Mouse (Mus musculus): Measurements from ENCODE around the gene Slf2.
A peak's percentile ranks its signal among the peaks of the same experiment; 100 is the strongest.

Slf2 gene

GRCm38 (mm10) chr19:44908836-44909460 is 22.0 kb upstream of the Slf2 start:
- no peak for DNase-seq (ENCODE audit: low spot score in 2 of 2)

GRCm38 (mm10) chr19:44914481-44915249 is 16.3 kb upstream of the Slf2 start:
- peak in 1 of 2 experiments; percentile 57 for DNase-seq (ENCODE audit: low spot score in 2 of 2)

GRCm38 (mm10) chr19:44918171-44918570 is 12.8 kb upstream of the Slf2 start:
- DNase-seq (ENCODE audit: low spot score in 2 of 2) = no peak

- DNase-seq (ENCODE audit: low spot score in 2 of 2) = no peak
Measured at GRCm38 (mm10) chr19:44921466-44922139, 9.3 kb upstream of the Slf2 start.

- DNase-seq (ENCODE audit: low spot score in 2 of 2) = no peak
Measured at GRCm38 (mm10) chr19:44922521-44922920, 8.4 kb upstream of the Slf2 start.

GRCm38 (mm10) chr19:44924699-44925098 is 6.3 kb upstream of the Slf2 start:
- no peak for DNase-seq (ENCODE audit: low spot score in 2 of 2)

GRCm38 (mm10) chr19:44926781-44927180 is 4.2 kb upstream of the Slf2 start:
- no peak for DNase-seq (ENCODE audit: low spot score in 2 of 2)

GRCm38 (mm10) chr19:44927250-44927649 is 3.7 kb upstream of the Slf2 start:
- DNase-seq (ENCODE audit: low spot score in 2 of 2) = no peak

- no peak for DNase-seq (ENCODE audit: low spot score in 2 of 2)
Measured at GRCm38 (mm10) chr19:44928185-44928584, 2.8 kb upstream of the Slf2 start.

- no peak for DNase-seq (ENCODE audit: low spot score in 2 of 2)
Measured at GRCm38 (mm10) chr19:44929251-44929650, 1.7 kb upstream of the Slf2 start.

GRCm38 (mm10) chr19:44929663-44930062 is 1.3 kb upstream of the Slf2 start:
- DNase-seq (ENCODE audit: low spot score in 2 of 2) = no peak

GRCm38 (mm10) chr19:44930122-44930521 is 829 bp upstream of the Slf2 start:
- DNase-seq (ENCODE audit: low spot score in 2 of 2) = no peak

GRCm38 (mm10) chr19:44931454-44931759 is 456 bp downstream of the Slf2 start:
- peak; percentile 80 to 86 for DNase-seq (ENCODE audit: low spot score in 2 of 2)

GRCm38 (mm10) chr19:44932051-44932450 is 1.1 kb downstream of the Slf2 start:
- DNase-seq (ENCODE audit: low spot score in 2 of 2) = no peak

GRCm38 (mm10) chr19:44933136-44933535 is 2.2 kb downstream of the Slf2 start:
- DNase-seq (ENCODE audit: low spot score in 2 of 2) = no peak

GRCm38 (mm10) chr19:44959633-44960032 is 28.7 kb downstream of the Slf2 start:
- DNase-seq (ENCODE audit: low spot score in 2 of 2) = no peak

- no peak for DNase-seq (ENCODE audit: low spot score in 2 of 2)
Measured at GRCm38 (mm10) chr19:44965978-44966377, 35.0 kb downstream of the Slf2 start.

GRCm38 (mm10) chr19:44968329-44968728 is 37.4 kb downstream of the Slf2 start:
- DNase-seq (ENCODE audit: low spot score in 2 of 2) = no peak

GRCm38 (mm10) chr19:44976636-44977035 is 45.7 kb downstream of the Slf2 start:
- DNase-seq (ENCODE audit: low spot score in 2 of 2) = no peak

GRCm38 (mm10) chr19:44977148-44977547 is 46.2 kb downstream of the Slf2 start:
- no peak for DNase-seq (ENCODE audit: low spot score in 2 of 2)

GRCm38 (mm10) chr19:44980787-44981186 is 49.8 kb downstream of the Slf2 start:
- no peak for DNase-seq (ENCODE audit: low spot score in 2 of 2)

GRCm38 (mm10) chr19:44982477-44983115 is 51.6 kb downstream of the Slf2 start:
- no peak for DNase-seq (ENCODE audit: low spot score in 2 of 2)
